Mouse (Mus musculus) spleen, adult 2 months (tissue): ENCODE results near the gene Il10rb. TPM values are rescaled to one million over a fixed set of nuclear protein-coding genes. Genes with fewer than 3 reads are reported as not detected.

Experiments
- DNase-seq, 2 experiments: peaks; one replicate each; pipeline versions ENCODE4 v3.0.0 to v3.0.0-alpha.2; 2012 to 2021; ENCODE audit warnings: low spot score in 2 of 2, low read depth in 1 of 2
- H3K27ac ChIP-seq: fragments of 200-500 bp; 2 replicates; pipeline ENCODE4 v1.5.1; 2012; ENCODE audit warnings: low read length, inconsistent platforms; ENCODE audit not compliant: insufficient read depth
- H3K27me3 ChIP-seq: fragments of 200-500 bp; 2 replicates; pipeline ENCODE4 v1.6.1; 2012; ENCODE audit warnings: mild to moderate bottlenecking, moderate library complexity, low read length, inconsistent platforms; ENCODE audit not compliant: control insufficient read depth, insufficient read depth
- H3K36me3 ChIP-seq: fragments of 200-500 bp; 2 replicates; pipeline ENCODE4 v1.6.1; 2012; ENCODE audit warnings: mild to moderate bottlenecking, low read length, inconsistent platforms; ENCODE audit not compliant: control insufficient read depth, insufficient read depth
- H3K4me1 ChIP-seq: fragments of 200-500 bp; 2 replicates; pipeline ENCODE4 v1.6.1; 2011; ENCODE audit warnings: inconsistent platforms; ENCODE audit not compliant: control insufficient read depth, insufficient read depth, insufficient read length
- H3K4me3 ChIP-seq: fragments of 200-500 bp; 2 replicates; pipeline ENCODE4 v1.5.1; 2011; ENCODE audit warnings: mild to moderate bottlenecking, inconsistent platforms; ENCODE audit not compliant: insufficient read depth, insufficient read length; ENCODE audit errors: extremely low read depth
- CTCF ChIP-seq: fragments of 200-500 bp; IDR thresholded peaks from 2 replicates; pipeline ENCODE4 v1.5.1; 2011; ENCODE audit warnings: mild to moderate bottlenecking, inconsistent platforms; ENCODE audit not compliant: insufficient read depth, insufficient read length, insufficient replicate concordance; ENCODE audit errors: extremely low read depth
- POLR2A ChIP-seq: fragments of 200-500 bp; IDR thresholded peaks from 2 replicates; pipeline ENCODE4 v1.6.1; 2011; ENCODE audit warnings: low read depth, low read length, inconsistent platforms
- WGBS: fragments of 180-500 bp; shearing (Covaris S2); methylation state at CpG from one replicate; pipeline ENCODE4 v1.1.7; 2018; 5-methylcytosine and 5-hydroxymethylcytosine counted together
- polyA plus RNA-seq: library from polyadenylated mRNA; depleted of rRNA; stranded (reverse); fragments of >200 nt; gene quantifications from 2 replicates; pipeline ENCODE4 v1.2.3, GENCODE M21; 2012

Gene Il10rb
- polyA plus RNA-seq, 1 experiment: 43.8 TPM

- WGBS: 30% methylated on average over 12 of the region's 12 CpGs
- Histone ChIP-seq H3K27ac (peak overlapping the region; percentile 56), H3K4me1 (peaks cover 22% of the 10 kb centered on the region), H3K4me3 (no peak overlapping the region), H3K27me3 (no peaks in the 10 kb centered on the region), H3K36me3 (peaks cover 35% of the 10 kb centered on the region)
- DNase-seq: no peak
- TF ChIP-seq CTCF (no peak), POLR2A (no peak)
These were observed 7.3 kb downstream of the Il10rb start for GRCm38 (mm10) chr16:91413102-91413844.

GRCm38 (mm10) chr16:91415391-91416189, 9.6 kb downstream of the Il10rb start:
- H3K4me1 ChIP-seq: peaks cover 19% of the 10 kb centered on the region
- peak in 1 of 2 experiments; percentile 33 for DNase-seq
- no peaks in the 10 kb centered on the region for H3K27me3 ChIP-seq
- peaks cover 47% of the 10 kb centered on the region for H3K36me3 ChIP-seq
- peak overlapping the region; percentile 61 for H3K27ac ChIP-seq
- H3K4me3 ChIP-seq: no peak overlapping the region
- WGBS: 44% methylated on average over 9 of the region's 9 CpGs
- TF ChIP-seq POLR2A: no peak
- no peak for TF ChIP-seq CTCF

GRCm38 (mm10) chr16:91416357-91416756, 10.4 kb downstream of the Il10rb start:
- H3K4me1 ChIP-seq: peaks cover 19% of the 10 kb centered on the region
- WGBS: 93% methylated on average over 6 of the region's 6 CpGs
- H3K36me3 ChIP-seq: peaks cover 49% of the 10 kb centered on the region
- no peak for DNase-seq
- TF ChIP-seq CTCF (no peak), POLR2A (no peak)
- no peaks in the 10 kb centered on the region for H3K27me3 ChIP-seq
- no peak overlapping the region for H3K4me3 ChIP-seq
- peak overlapping the region; percentile 60 for H3K27ac ChIP-seq

GRCm38 (mm10) chr16:91416938-91417337, 11.0 kb downstream of the Il10rb start:
- 36% methylated on average over 7 of the region's 7 CpGs for WGBS
- no peak for TF ChIP-seq CTCF
- no peak for TF ChIP-seq POLR2A
- Histone ChIP-seq H3K4me3 (no peak overlapping the region), H3K36me3 (peaks cover 50% of the 10 kb centered on the region), H3K4me1 (peaks cover 19% of the 10 kb centered on the region), H3K27me3 (no peaks in the 10 kb centered on the region), H3K27ac (peak overlapping the region; percentile 60)
- DNase-seq: peak; percentile 62 to 75

GRCm38 (mm10) chr16:91418531-91418930, 12.6 kb downstream of the Il10rb start:
- TF ChIP-seq POLR2A (no peak), CTCF (no peak)
- no peak overlapping the region for H3K4me3 ChIP-seq
- WGBS: 98% methylated on average over 5 of the region's 5 CpGs
- H3K27me3 ChIP-seq: no peaks in the 10 kb centered on the region
- H3K4me1 ChIP-seq: peaks cover 14% of the 10 kb centered on the region; the same call in 1 of the 2 replicates
- no peak for DNase-seq
- no peak overlapping the region for H3K27ac ChIP-seq
- peaks cover 51% of the 10 kb centered on the region for H3K36me3 ChIP-seq

GRCm38 (mm10) chr16:91425816-91426215, 19.9 kb downstream of the Il10rb start:
- 94% methylated on average over 6 of the region's 6 CpGs for WGBS
- H3K36me3 ChIP-seq: peaks cover 46% of the 10 kb centered on the region
- DNase-seq: no peak
- H3K27me3 ChIP-seq: no peaks in the 10 kb centered on the region
- H3K4me3 ChIP-seq: no peak overlapping the region
- no peak for TF ChIP-seq POLR2A
- no peak for TF ChIP-seq CTCF
- H3K4me1 ChIP-seq: no peaks in the 10 kb centered on the region
- no peak overlapping the region for H3K27ac ChIP-seq

GRCm38 (mm10) chr16:91426586-91426985, 20.6 kb downstream of the Il10rb start:
- Histone ChIP-seq H3K4me3 (no peak overlapping the region), H3K27ac (no peak overlapping the region), H3K27me3 (no peaks in the 10 kb centered on the region), H3K4me1 (no peaks in the 10 kb centered on the region), H3K36me3 (peaks cover 44% of the 10 kb centered on the region)
- WGBS: 87% methylated on average over 4 of the region's 4 CpGs
- DNase-seq: no peak
- TF ChIP-seq POLR2A: no peak
